Mouse (Mus musculus) left cerebral cortex, postnatal 10 days (tissue): ENCODE results near the gene Gcgr. TPM values are rescaled to one million over a fixed set of nuclear protein-coding genes. Genes with fewer than 3 reads are reported as not detected.

ENCODE experiments used
- DNase-seq, 2 experiments: peaks; one replicate each; pipeline ENCODE4 v3.0.0; 2021 to 2022; ENCODE audit warnings: low spot score in 2 of 2, mixed read lengths in 1 of 2; ENCODE audit errors: extremely low spot score in 1 of 2
- intact Hi-C: fragments of 180-260 bp; cut with DNase I; formaldehyde crosslinking; loops from one replicate; pipeline ENCODE4 v1.15.1; 2025
- total RNA-seq, 2 experiments: library from RNA; stranded (reverse); gene quantifications; 2 replicates each; pipeline ENCODE4 v1.2.3; 2021

Gene Gcgr
- total RNA-seq, 2 experiments from 2014 or later, result 0.26 TPM; not detected in 1

DNA sequence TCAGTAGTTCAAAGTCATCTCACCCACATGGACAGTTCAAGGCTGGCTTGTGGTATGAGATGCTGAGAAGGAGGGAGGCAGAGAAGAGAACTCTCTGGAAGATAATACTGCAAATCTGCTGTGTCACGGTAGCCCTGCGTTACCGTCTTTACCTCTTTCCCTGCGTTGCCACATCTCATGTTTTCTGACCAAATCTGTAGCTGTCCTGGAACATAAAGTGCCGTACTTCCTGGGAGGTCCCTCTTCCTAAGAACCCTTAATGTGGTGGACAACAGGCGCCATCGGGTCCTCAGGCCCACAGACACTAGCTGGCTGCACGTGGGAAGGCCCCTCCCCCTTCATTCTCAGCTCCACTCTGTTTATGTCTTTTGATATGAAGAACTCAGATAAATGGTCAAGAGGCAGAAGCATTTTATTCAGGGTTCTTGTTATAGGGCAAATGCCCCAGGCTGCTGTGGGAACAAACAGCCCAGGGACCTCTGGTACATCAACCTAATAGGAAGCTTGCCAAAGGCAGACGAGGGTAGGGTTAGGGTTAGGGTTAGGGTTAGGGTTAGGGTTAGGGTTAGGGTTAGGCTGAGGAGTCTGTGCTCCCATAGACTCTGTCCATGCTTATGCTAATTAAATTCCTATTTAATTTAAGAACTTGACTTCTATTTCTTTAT, 2.7 kb upstream of the Gcgr start:
- intact Hi-C loops, result no loop called here
- DNase-seq, result no peak

DNA sequence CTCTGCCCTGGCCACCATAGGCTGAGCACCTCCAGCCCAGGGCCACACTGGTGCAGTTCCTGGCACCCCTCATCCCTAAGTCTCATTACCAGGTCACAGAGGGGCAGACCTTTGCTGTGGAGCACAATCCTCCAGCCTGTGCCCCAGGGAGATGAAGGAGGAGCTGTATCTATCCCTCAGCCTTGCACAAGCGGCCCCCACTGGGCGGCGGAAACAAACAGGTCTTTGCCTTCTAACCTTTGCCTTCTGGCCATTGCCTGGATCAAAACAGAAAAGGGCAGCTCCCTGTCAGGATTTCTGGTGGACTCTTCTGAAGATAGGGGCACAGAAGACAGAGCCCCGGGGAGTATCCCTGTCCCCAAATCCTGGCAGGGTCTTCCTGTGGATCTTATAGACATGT, 1.6 kb upstream of the Gcgr start:
- DNase-seq, result no peak
- intact Hi-C loops, result no loop called here

DNA sequence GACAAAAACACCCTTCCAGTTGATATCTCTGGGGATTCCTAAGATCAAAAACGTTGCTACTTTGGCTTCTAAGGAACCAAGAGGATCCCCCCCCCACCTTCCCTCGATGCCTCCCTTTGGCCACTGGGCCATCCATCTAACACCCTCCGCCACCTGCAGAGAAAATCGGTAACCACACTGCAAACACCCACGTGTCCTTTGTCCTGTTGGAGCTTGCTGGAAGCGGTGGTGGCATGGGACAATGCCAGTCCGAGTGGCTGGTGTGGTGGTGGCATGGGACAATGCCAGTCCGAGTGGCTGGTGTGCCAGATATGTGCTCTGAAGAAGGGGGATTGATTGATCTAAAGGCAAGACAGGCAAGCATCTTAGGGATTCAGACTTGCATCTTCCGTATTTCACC, 1.1 kb downstream of the Gcgr start:
- DNase-seq, result no peak
- intact Hi-C loops, result no loop called here

DNA sequence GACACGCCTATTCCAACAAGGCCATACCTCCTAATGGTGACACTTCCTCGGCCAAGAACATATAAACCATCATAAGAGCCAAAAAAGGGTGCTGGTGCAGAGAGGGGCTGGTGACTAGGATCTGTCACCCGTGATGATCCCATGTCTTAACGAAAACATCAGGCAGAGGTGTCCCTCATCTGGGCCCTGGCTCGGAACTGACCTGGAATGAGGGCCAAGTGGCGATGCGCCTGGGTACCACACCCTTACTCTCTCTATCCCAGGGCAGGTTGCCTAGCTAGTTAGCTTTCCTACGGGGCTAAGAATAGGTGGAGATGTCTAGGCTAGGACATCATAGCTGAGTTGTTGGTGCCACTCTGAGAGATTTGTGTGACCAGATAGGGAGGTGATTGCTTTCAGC, 3.6 kb downstream of the Gcgr start:
- no peak for DNase-seq
- intact Hi-C loops, result no loop called here

DNA sequence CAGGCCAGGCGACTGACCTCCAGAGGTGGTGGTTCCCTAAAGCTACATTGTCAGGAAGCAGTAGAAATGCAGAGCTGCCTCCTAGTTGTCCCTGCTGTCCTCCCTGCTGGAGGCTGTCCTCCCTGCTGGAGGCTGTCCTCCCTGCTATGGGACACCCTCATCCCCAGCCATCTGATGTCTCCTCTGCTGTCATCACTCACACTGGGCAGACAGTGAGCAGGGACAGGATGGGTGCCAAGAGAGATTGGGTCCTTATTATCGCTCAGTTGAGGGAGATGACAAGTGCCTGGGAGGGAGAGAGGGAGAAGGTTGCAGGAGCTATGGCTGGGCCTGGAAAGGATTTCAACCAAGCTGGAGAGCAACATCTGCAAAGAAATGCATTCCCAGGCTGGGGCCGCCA, 4.6 kb downstream of the Gcgr start:
- intact Hi-C loops, result no loop called here
- no peak for DNase-seq

DNA sequence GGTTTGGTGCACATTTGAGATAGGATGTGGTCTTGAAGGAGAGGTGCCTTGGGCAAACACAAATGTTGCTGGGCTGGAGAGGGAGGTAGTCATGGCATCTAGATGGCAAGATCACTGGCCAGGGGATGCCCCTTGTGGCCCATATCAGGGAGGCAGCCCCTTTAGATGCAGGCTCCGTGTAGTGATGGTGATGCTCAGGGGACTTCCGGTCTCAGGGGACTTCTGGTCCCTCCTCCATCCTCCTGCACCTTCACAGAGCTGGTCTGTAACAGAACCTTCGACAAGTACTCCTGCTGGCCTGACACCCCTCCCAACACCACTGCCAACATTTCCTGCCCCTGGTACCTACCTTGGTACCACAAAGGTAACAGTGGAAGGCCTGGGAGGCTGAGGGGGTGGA, 5.3 kb downstream of the Gcgr start:
- intact Hi-C loops, result no loop called here

DNA sequence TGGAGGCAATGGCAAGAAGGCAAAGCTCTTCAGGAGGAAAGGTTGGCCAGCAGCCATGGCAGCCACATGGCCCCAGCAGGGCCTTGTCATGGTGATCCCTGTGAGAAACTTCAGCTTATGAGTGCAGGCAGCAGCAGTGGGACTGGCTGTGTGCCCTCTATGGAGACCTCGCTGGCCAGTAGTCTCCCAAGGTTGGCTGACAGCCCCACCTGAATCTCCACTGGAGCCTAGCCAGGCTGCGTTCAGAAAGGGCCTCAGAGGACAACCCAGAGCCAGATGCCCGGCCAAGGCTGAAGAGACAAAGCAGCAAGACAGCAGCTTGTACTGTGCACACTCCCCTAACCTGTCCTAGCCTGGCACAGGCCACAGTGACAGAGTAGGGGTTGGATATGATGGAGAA, 8.0 kb downstream of the Gcgr start:
- intact Hi-C loops, result no loop called here
- DNase-seq, result peak in 1 of 2 experiments; percentile 49

More for the DNA sequence above, 5.3 kb downstream of the Gcgr start:
- DNase-seq, result no peak

DNA sequence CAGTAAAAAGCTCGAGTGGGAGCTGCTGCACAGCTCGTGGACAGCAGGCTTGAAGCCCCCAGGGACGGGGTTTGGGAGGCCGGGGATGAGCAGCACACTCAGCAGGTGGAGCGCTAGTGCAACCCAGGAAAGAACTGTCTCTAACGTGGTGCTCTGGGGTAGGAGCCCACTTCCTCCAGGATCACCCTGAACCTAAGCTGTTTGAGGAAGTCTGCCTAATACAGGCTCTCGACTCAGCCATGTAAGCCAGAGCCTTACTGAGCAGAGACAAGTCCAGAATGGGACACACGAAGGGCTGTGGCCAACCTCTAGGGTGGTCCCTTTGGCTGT, 8.4 kb downstream of the Gcgr start:
- no peak for DNase-seq
- intact Hi-C loops, result no loop called here

DNA sequence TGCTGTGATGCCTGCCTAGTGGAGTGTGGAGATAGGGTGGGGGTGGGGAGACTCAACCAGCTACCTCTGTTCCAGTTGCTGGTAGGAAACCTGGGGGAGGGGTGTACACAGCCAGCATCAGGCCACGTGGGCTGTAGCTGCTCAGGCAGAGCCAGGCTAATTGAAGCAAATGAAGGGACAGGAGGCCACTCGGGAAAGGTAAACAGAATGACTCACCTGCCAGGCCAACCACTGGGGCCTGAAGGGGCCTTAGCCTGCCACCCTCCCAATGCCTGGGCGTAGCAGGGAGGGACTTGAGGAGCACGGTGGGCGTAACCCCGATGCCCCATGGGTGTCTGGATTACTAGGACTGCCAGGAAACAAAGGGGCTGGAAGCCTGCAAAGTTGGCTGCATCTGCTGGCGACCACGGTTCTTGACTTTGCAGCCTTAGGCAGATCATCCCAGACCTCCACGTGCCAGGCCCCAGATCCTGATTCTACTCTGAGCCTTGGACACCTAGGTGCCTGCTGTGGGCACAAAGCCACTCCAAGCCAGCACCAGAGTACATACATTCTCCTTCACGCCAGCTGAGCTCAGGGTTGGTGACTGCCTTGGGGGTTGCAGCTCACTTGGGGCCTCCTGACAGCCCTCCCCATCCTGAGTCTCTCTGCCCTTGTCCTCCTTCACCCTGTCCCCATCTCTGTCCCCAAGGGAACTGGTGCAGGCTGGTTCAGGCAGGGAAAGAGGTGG, 9.0 kb downstream of the Gcgr start:
- intact Hi-C loops, result no loop called here
- no peak for DNase-seq

DNA sequence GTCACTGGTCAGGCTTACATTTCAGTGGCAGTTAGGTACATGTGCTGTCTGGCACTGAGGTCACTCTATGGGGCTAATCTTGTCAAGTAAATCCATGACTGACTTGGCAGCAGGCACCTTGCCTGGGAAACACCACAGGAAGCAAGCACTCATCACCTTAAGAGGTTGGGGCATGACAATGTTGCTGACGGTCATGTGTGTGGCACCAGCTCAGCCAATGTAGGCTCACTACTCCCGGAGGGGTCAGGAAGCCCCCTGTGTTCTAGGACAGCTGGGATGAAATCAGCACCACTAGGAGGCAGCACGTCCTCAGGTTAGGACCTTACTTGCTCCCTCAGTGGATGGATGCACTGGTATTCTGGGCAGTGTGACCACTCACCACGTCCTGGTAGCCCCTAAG, 11.4 kb downstream of the Gcgr start:
- intact Hi-C loops, result no loop called here
- DNase-seq, result no peak

DNA sequence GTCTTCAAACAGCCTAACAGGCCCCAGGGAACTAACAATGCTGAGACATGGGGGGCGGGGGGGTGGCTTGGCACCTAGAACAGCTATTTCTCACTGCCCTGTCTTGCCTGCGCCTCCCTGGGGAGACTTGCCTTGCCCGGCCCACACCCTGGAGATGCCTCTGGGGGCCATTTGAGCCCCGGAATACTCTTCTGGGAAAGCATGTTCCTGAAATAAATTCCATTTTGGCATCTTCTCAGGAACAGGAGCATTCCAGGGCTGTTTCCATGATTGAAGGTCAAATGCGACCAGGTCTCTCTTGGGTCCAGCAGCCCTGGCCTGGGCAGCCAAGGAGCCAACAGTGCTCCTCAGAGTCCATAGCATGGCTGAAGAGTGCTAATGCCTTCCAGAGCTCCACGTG, 11.9 kb downstream of the Gcgr start:
- no peak for DNase-seq
- intact Hi-C loops, result no loop called here

DNA sequence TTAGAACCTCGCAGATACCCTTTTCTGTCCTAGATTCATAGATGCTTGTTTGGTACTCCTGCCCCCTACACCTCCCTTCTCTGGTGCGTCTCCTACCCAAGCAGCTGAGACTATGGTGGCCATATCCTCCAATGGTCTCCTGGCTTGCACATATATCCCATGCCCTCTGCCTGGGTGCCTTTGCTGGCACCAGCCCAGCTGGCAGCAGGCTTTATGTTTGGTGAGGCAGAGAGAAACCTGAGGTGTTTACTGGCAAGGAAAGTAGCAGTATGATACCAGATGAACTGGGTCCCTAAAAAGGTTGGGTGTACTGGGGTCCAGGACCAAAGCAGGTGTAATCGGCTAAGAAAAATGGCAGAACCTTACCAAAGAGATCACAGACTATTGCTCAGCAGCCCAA, 15.5 kb downstream of the Gcgr start:
- intact Hi-C loops, result no loop called here
- no peak for DNase-seq

DNA sequence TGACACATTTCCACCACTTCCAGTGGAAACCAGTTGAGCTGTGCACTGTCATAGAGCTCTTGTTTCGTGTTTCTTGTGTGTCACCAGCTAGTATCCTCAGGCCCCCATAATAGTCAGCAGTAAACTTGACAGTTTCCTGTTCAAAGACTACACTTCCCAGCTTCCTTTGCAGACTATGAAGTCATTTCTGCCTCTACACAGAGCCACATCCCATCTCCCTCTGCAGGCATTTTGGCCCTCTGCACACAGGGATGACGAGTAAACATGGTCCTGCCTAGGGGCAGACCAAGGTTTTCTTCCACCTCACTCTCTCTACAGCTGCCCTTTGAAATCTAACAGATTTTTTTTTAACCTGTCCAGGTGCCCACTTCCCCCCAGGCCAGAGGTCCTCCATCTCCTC, 17.0 kb downstream of the Gcgr start:
- no peak for DNase-seq
- intact Hi-C loops, result no loop called here

DNA sequence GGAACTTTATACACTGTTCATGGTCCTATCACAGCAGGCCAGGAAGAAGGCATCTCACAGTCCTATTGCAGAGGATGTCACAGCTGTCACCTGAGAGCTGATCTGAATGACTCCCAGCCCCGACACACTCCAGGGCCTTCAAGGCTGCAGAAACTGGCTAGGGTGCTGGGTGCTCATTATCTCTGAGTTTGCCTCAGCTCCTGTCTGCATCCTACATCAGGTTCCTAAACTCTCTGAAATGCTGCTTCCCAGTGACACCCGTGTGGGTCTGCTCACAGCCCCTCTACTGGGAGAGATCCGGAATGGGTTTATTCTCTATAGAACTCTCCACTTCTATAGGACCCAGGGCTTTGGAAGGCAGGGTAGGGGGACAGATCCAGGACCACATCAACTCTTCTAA, 17.7 kb downstream of the Gcgr start:
- no peak for DNase-seq
- intact Hi-C loops, result no loop called here

DNA sequence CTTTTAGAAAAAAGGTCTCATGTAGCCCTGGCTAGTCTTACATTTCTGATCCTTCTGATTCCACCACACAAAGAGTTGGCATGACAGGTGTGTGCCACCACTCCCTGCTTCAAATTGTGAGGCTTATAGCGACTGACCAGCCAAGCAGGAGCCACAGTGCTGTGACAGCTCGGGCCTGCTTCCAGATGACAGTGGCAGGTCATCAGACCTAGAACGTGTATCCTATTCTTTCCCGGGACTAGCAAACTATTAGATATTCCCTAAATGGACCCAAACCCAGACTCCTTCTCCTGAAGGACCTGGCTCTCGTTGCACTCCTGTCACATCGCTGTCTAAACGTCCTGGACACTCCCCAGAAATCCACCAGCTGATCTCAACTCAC, 18.3 kb downstream of the Gcgr start:
- no peak for DNase-seq
- intact Hi-C loops, result no loop called here

DNA sequence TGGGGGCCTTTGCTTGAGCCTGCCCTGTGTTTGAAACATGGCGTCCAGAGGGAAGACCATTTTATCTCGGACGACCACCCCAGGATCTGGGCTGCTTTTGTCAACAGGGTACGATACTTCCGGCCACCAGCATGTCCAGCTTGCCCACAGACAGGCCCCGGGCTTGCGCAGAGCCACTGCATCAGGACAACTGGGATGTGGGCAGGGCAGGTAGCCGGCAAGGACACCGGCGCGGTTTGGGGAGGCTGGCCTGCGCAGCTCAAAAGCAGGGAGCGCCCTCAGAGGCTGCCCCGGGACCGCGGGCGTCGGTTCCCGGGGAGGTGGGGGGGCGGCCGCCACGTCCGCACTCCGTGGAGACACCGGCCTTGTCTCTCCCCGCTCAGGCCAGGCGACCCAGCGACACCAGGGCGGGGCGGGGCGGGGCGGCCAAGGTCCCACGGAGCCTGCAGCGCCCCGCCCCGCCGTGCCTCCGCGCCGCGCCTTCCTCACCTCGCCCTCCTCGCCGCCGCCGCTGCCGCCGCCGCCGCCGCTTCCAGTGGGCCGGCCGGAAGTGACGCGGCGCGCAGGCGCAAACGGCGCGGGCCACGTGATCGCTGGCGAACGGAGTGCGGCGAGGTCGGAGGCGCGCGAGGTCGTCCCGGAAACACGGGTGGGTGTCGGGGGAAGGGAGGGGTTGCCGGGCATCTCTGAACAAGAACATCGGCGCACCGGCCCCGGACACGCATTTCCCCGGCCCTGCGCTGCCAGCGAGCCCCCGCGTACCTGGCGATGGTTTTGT, 18.9 kb downstream of the Gcgr start, which contains the start of gene Mcrip1:
Mcrip1 (minus strand) TSS at position 560 of the 778 bp plus-strand sequence.
- intact Hi-C loops, result no loop called here
- peak; percentile 87 to 97 for DNase-seq

DNA sequence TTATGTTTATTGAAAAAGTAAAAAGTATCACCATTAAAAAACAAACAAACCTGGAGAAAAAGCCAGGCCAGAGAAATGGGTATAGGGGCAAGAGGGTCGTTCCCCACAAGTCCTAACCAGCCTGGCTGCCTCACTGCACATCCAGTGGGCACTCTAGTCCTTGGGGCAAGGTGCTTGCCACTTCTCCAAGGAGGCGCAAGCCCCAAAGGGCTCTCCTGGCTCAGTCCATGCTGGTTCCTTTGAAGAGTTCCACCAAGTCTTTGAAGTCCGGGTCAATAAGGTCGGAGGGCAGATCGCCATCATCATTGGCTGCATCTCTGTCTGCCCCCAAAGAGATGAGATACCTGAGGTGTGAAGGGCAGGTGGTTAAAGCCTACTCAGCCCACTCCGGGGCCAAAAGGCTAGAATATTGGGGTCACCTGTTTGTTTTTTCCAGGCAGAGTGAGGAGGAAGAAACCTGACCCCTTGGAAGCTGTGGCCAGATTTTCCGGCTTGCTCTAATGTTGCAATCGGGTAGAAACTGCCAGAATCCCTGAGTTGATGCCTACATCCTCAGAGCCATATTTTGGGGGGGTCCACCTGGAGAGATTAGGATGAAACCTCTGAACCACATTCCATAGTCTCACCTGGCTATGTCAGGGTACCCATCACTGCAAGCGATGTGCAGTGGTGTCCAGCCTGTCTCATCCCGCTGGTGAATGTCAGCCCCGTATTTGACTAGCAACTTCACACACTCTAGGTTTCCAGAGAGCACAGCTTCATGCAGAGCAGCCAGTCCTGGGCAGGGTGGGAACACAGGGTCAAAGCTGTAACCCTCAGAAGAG, 19.7 kb downstream of the Gcgr start:
- intact Hi-C loops, result no loop called here
- no peak for DNase-seq

DNA sequence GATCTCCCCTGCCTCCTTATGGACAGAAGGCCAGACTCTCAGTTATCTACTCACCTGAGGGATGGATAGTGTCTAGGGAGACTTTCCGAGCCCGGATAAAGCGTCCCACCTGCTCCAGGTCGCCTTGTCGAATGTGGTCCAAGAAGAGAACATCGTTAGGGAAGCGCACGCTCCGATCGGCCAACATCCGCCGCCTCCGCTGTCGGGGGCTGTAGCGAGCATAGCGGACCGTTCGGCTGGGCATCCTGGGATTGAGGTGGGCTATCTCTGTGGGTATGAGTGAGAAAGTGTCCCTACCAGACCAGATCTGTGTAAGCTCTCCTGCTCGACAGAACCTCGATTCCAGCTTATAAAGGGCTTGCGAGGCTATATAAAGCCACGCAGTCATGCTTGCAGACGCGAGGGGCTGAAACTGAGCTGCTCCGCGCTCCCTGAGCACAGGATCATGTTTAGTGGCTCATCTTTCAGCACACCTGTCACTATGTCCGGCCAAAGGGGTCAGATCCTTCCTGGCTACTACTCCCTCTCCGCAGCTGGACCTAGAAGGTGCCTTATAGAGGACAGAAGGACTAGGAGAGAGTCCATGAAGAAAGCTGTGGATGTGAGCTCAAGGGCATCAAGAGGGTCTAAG, 20.4 kb downstream of the Gcgr start, which contains the start of gene Ppp1r27:
Ppp1r27 (minus strand) TSS at position 323 of the 631 bp plus-strand sequence.
- intact Hi-C loops, result no loop called here
- DNase-seq, result no peak

DNA sequence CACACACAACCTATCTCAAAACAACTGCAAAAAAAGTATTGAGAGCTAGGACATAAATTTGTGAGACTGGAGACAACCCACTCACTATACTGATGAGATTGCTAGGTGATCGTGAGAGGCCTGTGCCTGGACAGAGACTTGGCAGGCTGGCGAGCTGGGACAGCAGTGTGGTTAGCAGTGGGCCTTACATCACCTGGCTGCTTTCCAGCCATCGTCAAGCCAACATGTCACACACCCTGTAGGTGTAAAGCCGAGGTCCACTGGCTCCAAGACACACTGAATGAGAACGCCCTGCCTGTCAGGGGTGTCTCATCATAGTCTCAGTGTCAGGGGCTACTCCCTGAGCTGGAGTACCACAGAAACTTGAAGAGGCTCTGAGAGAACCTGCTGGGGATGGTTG, 22.2 kb downstream of the Gcgr start:
- DNase-seq, result no peak
- intact Hi-C loops, result no loop called here
